Mouse (Mus musculus) spleen, adult 12 weeks (tissue): ENCODE data around the gene Slc6a5.
A peak's percentile ranks its signal among the peaks of the same experiment; 100 is the strongest.
"Not testable (repeated sequence)": the region's sequence is repeated elsewhere in the genome, so short reads cannot be mapped to it uniquely, and the experiment has no call there.

Experiments
- DNase-seq: peaks from one replicate; pipeline ENCODE4 v3.0.0; 2022; ENCODE audit warnings: low spot score

Gene Slc6a5

GRCm38 (mm10) chr7:49913728-49914328, 3.9 kb downstream of the Slc6a5 start:
- DNase-seq, result no peak

GRCm38 (mm10) chr7:49914946-49915345, 5.0 kb downstream of the Slc6a5 start:
- DNase-seq, result no peak

- no peak for DNase-seq
These were observed 5.5 kb downstream of the Slc6a5 start for GRCm38 (mm10) chr7:49915471-49915870.

GRCm38 (mm10) chr7:49919494-49919893, 9.5 kb downstream of the Slc6a5 start:
- DNase-seq, result no peak

GRCm38 (mm10) chr7:49920751-49921150, 10.8 kb downstream of the Slc6a5 start:
- no peak for DNase-seq

- DNase-seq, result no peak
These were observed 13.0 kb downstream of the Slc6a5 start for GRCm38 (mm10) chr7:49922928-49923327.

GRCm38 (mm10) chr7:49923376-49923775, 13.4 kb downstream of the Slc6a5 start:
- DNase-seq, result peak; percentile 8

- DNase-seq, result no peak
These were observed 18.6 kb downstream of the Slc6a5 start for GRCm38 (mm10) chr7:49928571-49928970.

- DNase-seq, result no peak
These were observed 20.1 kb downstream of the Slc6a5 start for GRCm38 (mm10) chr7:49929999-49930398.

- DNase-seq, result not testable (repeated sequence)
These were observed 23.6 kb downstream of the Slc6a5 start for GRCm38 (mm10) chr7:49933386-49934115.

- no peak for DNase-seq
These were observed 26.9 kb downstream of the Slc6a5 start for GRCm38 (mm10) chr7:49936821-49937220.

- no peak for DNase-seq
These were observed 32.1 kb downstream of the Slc6a5 start for GRCm38 (mm10) chr7:49942023-49942422.

- no peak for DNase-seq
These were observed 32.5 kb downstream of the Slc6a5 start for GRCm38 (mm10) chr7:49942490-49942889.

GRCm38 (mm10) chr7:49946691-49947090, 36.7 kb downstream of the Slc6a5 start:
- DNase-seq, result no peak

- no peak for DNase-seq
These were observed 43.7 kb downstream of the Slc6a5 start for GRCm38 (mm10) chr7:49953546-49954181.

GRCm38 (mm10) chr7:49954834-49955233, 44.9 kb downstream of the Slc6a5 start:
- no peak for DNase-seq

GRCm38 (mm10) chr7:49957142-49957541, 47.2 kb downstream of the Slc6a5 start:
- no peak for DNase-seq

GRCm38 (mm10) chr7:49963764-49964163, 53.8 kb downstream of the Slc6a5 start:
- DNase-seq, result no peak

GRCm38 (mm10) chr7:49969516-49969915, 59.6 kb downstream of the Slc6a5 start:
- DNase-seq, result no peak

GRCm38 (mm10) chr7:49974841-49975440, 65.0 kb downstream of the Slc6a5 start, which contains the start of gene Nell1:
Gene Nell1, plus strand, starts transcription at chr7:49974864.
- no peak for DNase-seq

GRCm38 (mm10) chr7:49975441-49976121, 65.6 kb downstream of the Slc6a5 start:
- no peak for DNase-seq
